24 mouse cellular contexts compared by ENCODE assay signal in genomic region chr2:20619881-20620280, GRCm38 (mm10).
"Had no signal": no experiment of that assay in that cellular context is flagged by ENCODE, and none has a peak within 500 bp of the region (broad histone marks: within the 10 kb centered on the region; RNA-seq: fewer than 3 reads in every experiment).

No protein-coding gene starts in this region.

- H3K4me1 ChIP-seq: intestine, embryonic 15.5 days; kidney, embryonic 15.5 days; limb, embryonic 12.5 days; liver, embryonic 12.5 days; liver, embryonic 15.5 days; midbrain, embryonic 13.5 days had no signal

- ATAC-seq: intestine, embryonic 15.5 days; liver, embryonic 12.5 days; midbrain, embryonic 13.5 days; midbrain, embryonic 16.5 days had no signal

- H3K27ac ChIP-seq: intestine, embryonic 15.5 days; kidney, embryonic 15.5 days; left cerebral cortex, adult 2 months; limb, embryonic 12.5 days; liver, embryonic 12.5 days; liver, embryonic 15.5 days; midbrain, embryonic 13.5 days; stomach, postnatal 0 days had no signal

- H3K4me3 ChIP-seq: intestine, embryonic 15.5 days; kidney, embryonic 15.5 days; left cerebral cortex, adult 2 months; limb, embryonic 12.5 days; liver, embryonic 12.5 days; liver, embryonic 15.5 days; midbrain, embryonic 13.5 days had no signal

- H3K27me3 ChIP-seq: intestine, embryonic 15.5 days; kidney, embryonic 15.5 days; limb, embryonic 12.5 days; liver, embryonic 12.5 days; liver, embryonic 15.5 days; midbrain, embryonic 13.5 days had no signal

- H3K9me3 ChIP-seq: intestine, embryonic 15.5 days; kidney, embryonic 15.5 days; limb, embryonic 12.5 days; liver, embryonic 12.5 days; liver, embryonic 15.5 days; midbrain, embryonic 13.5 days had no signal

- H3K4me2 ChIP-seq: intestine, embryonic 15.5 days; kidney, embryonic 15.5 days; limb, embryonic 12.5 days; liver, embryonic 12.5 days; liver, embryonic 15.5 days; midbrain, embryonic 13.5 days had no signal

- DNase-seq: kidney, adult 11 months; kidney, adult 8-10 months; kidney, postnatal 10 days; kidney, postnatal 36 days; layer of hippocampus, postnatal 36 days; liver; lung, adult 2 months; lung, postnatal 10 days; lung, postnatal 4 days; right cerebral cortex, adult 18-20 months; right cerebral cortex, postnatal 14 days; right cerebral cortex, postnatal 4 days; thymus, adult 2 months; thymus, postnatal 14 days; thymus, postnatal 4 days had no signal

- H3K36me3 ChIP-seq: intestine, embryonic 15.5 days; kidney, embryonic 15.5 days; limb, embryonic 12.5 days; liver, embryonic 12.5 days; liver, embryonic 15.5 days; midbrain, embryonic 13.5 days had no signal

- H3K9ac ChIP-seq: intestine, embryonic 15.5 days; kidney, embryonic 15.5 days; limb, embryonic 12.5 days; liver, embryonic 12.5 days; liver, embryonic 15.5 days; midbrain, embryonic 13.5 days had no signal
